Comparison of ENCODE assay signal across 18 mouse cellular contexts in genomic region chr19:34049371-34050039, GRCm38 (mm10). TPM values are rescaled to one million over a fixed set of nuclear protein-coding genes. Genes with fewer than 3 reads are reported as not detected.
"Had no signal": no experiment of that assay in that cellular context is flagged by ENCODE, and none has a peak within 500 bp of the region (broad histone marks: within the 10 kb centered on the region; RNA-seq: fewer than 3 reads in every experiment).

No protein-coding gene starts in this region.

- H3K9me3 ChIP-seq: limb, embryonic 12.5 days; liver, embryonic 13.5 days; midbrain, embryonic 12.5 days; stomach, embryonic 15.5 days had no signal

- H3K4me2 ChIP-seq: limb, embryonic 12.5 days; liver, embryonic 13.5 days; midbrain, embryonic 12.5 days; stomach, embryonic 15.5 days had no signal

- H3K4me3 ChIP-seq: limb, embryonic 12.5 days; liver, embryonic 13.5 days; midbrain, embryonic 12.5 days; stomach, embryonic 15.5 days had no signal

- H3K9ac ChIP-seq: limb, embryonic 12.5 days; liver, embryonic 13.5 days; liver, postnatal 0 days; midbrain, embryonic 12.5 days; stomach, embryonic 15.5 days had no signal

- H3K27ac ChIP-seq: kidney, postnatal 0 days; limb, embryonic 12.5 days; liver, embryonic 13.5 days; midbrain, embryonic 12.5 days; stomach, embryonic 15.5 days had no signal

- H3K27me3 ChIP-seq: limb, embryonic 12.5 days; liver, embryonic 13.5 days; midbrain, embryonic 12.5 days; stomach, embryonic 15.5 days had no signal

- H3K4me1 ChIP-seq: limb, embryonic 12.5 days; liver, embryonic 13.5 days; midbrain, embryonic 12.5 days; stomach, embryonic 15.5 days had no signal

- ATAC-seq: intestine, embryonic 16.5 days; liver, postnatal 0 days had no signal

- DNase-seq: layer of hippocampus, adult 9-11 months; layer of hippocampus, postnatal 36 days; liver; liver, embryonic 13.5 days; liver, postnatal 0 days; right cerebral cortex, postnatal 14 days; thymus, adult 2 months; thymus, postnatal 25 days had no signal

- H3K36me3 ChIP-seq: limb, embryonic 12.5 days; liver, embryonic 13.5 days; midbrain, embryonic 12.5 days; stomach, embryonic 15.5 days had no signal

RNA-seq across cellular contexts. Expression of gene Lipn, which starts 17.7 kb away (rescaled TPM):
- polyA plus RNA-seq: intestine, embryonic 16.5 days; kidney, postnatal 0 days; limb, embryonic 12.5 days; liver, embryonic 13.5 days; liver, postnatal 0 days; midbrain, embryonic 12.5 days; midbrain, postnatal 0 days; neural tube, embryonic 14.5 days; testis, adult 2 months; thymus, adult 2 months; urinary bladder, adult 2 months had no signal

RNA-seq across cellular contexts. Expression of gene Lipk, which starts 41.4 kb away (rescaled TPM):
- polyA plus RNA-seq: kidney, postnatal 0 days; limb, embryonic 12.5 days; liver, embryonic 13.5 days; liver, postnatal 0 days; midbrain, embryonic 12.5 days; midbrain, postnatal 0 days; neural tube, embryonic 14.5 days had no signal

RNA-seq across cellular contexts. Expression of gene Lipm, which starts 51.2 kb away (rescaled TPM):
- polyA plus RNA-seq: intestine, embryonic 16.5 days; kidney, postnatal 0 days; liver, embryonic 13.5 days; liver, postnatal 0 days; midbrain, embryonic 12.5 days; neural tube, embryonic 14.5 days; spleen, adult 2 months; testis, adult 2 months had no signal
